Mouse (Mus musculus): ENCODE measurements around the gene Upk3bl.
"Not testable (repeated sequence)": the region's sequence is repeated elsewhere in the genome, so short reads cannot be mapped to it uniquely, and the experiment has no call there.

Upk3bl gene

GRCm38 (mm10) chr5:136045408-136045807 lies 8.9 kb upstream of the Upk3bl start:
- peak; percentile 51 for DNase-seq (ENCODE audit: extremely low read depth, insufficient read length, low spot score)

DNA sequence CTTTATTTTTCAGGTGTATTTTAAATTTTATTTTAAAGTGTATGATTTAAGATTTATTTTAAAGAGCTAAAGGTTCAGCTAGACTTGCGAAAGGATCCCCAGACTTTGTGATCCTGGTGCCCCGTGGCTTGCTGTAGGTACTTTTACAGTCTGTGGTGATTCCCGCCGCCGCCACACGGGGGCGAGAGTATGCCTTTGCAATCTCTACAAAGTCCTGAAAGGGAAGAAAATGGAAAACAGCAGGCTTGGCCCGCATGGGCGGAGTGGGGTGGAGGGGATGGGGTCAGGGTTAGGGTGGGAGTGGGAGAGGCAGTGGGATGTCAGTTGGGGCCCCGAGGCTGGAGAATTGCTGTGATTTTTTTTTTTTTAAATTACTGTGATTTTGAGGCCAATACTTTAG lies 8.3 kb upstream of the Upk3bl start:
- peak; percentile 70 for DNase-seq (ENCODE audit: extremely low read depth, insufficient read length, low spot score)

- DNase-seq (ENCODE audit: extremely low read depth, insufficient read length, low spot score), result peak; percentile 60
These were observed 5.8 kb upstream of the Upk3bl start for GRCm38 (mm10) chr5:136048541-136048940.

- DNase-seq (ENCODE audit: extremely low read depth, insufficient read length, low spot score), result peak; percentile 59
These were observed 4.4 kb upstream of the Upk3bl start for GRCm38 (mm10) chr5:136049926-136050325.

GRCm38 (mm10) chr5:136051231-136052085 lies 2.8 kb upstream of the Upk3bl start:
- peak; percentile 84 for DNase-seq (ENCODE audit: extremely low read depth, insufficient read length, low spot score)

DNA sequence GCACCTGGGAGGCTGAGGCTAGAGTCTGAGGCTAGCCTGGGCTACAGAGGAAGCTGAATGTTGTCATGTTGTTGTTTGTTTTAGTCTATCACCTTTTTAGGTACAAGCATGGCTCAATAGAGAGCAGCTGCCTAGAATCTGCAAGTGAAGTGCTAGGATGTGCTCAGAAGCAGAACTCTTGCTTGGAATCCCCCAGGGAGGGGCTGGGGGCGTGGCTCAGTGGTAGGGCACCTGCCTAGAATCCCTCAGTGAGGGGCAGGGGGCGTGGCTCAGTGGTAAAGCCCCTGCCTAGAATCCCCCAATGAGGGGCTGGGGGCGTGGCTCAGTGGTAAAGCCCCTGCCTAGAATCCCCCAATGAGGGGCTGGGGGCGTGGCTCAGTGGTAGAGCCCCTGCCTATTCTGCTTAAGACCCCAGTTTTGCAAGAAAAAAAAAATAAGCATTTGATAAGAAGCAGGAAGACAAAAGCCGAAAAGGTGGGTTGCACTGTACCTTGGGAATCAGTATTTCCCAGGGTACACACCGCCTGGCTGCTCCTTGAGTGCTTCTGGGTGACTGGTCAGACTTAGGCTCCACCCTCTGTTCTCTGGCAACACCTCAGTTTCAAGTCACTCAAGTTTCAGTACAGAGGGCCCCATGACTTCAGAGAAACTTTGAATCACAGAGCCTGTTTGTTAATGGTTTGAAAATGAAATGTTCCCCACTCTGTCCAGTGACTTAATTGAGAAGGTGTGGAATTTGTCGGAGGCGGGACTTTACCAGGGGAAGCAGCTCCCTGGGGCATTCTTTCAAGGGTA lies 1.2 kb upstream of the Upk3bl start:
- peak; percentile 67 for DNase-seq (ENCODE audit: extremely low read depth, insufficient read length, low spot score)

GRCm38 (mm10) chr5:136056062-136056461 lies 1.8 kb downstream of the Upk3bl start:
- no peak for DNase-seq (ENCODE audit: extremely low read depth, insufficient read length, low spot score)

- DNase-seq (ENCODE audit: extremely low read depth, insufficient read length, low spot score), result no peak
These were observed 2.8 kb downstream of the Upk3bl start for GRCm38 (mm10) chr5:136057085-136057484.

DNA sequence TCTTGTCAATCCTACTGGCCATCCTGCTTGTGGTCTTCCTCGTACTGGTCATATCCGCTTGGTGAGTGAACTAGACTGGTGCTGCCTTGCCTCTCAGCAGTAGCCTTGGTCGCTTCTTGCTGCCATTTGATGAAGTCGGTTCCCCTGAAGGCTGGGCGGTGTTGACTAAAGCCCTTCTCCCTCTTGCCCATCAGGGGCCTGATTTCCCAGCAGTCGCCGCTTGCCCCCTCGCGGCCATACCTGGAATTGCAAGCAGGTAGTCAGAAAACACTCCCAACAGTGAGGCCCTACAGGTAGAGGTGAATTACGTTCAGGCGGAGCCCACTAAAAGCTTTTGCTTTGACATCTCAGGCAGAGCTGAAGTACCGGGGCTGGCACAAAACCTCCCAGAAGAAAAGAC lies 7.3 kb downstream of the Upk3bl start:
- peak; percentile 59 for DNase-seq (ENCODE audit: extremely low read depth, insufficient read length, low spot score)

DNA sequence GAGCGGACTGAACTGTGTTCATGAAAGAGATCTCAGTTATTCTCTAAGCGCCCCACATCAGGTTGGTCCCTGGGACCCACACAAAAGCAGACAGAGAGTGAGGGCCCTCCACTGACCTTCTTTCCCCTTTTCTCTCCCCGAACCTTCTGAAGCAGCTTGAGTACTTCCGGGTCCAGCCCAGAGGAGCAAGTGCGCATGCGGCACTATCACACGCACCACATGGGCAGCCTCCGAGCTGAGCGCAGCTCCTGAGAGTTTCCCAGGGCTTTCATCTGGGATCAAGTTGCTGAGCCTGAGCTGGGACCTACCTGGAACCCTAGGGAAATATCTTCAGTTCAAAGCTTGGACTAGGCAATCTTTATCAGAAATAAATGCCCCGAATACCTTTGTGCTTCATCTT lies 9.6 kb downstream of the Upk3bl start:
- DNase-seq (ENCODE audit: extremely low read depth, insufficient read length, low spot score), result no peak

GRCm38 (mm10) chr5:136066404-136067148 lies 12.3 kb downstream of the Upk3bl start:
- not testable (repeated sequence) for DNase-seq (ENCODE audit: extremely low read depth, insufficient read length, low spot score)

GRCm38 (mm10) chr5:136069411-136069810 lies 15.1 kb downstream of the Upk3bl start:
- no peak for DNase-seq (ENCODE audit: extremely low read depth, insufficient read length, low spot score)

- DNase-seq (ENCODE audit: extremely low read depth, insufficient read length, low spot score), result no peak
These were observed 18.8 kb downstream of the Upk3bl start for GRCm38 (mm10) chr5:136073051-136073450.

- DNase-seq (ENCODE audit: extremely low read depth, insufficient read length, low spot score), result no peak
These were observed 19.2 kb downstream of the Upk3bl start for GRCm38 (mm10) chr5:136073526-136073925.

DNA sequence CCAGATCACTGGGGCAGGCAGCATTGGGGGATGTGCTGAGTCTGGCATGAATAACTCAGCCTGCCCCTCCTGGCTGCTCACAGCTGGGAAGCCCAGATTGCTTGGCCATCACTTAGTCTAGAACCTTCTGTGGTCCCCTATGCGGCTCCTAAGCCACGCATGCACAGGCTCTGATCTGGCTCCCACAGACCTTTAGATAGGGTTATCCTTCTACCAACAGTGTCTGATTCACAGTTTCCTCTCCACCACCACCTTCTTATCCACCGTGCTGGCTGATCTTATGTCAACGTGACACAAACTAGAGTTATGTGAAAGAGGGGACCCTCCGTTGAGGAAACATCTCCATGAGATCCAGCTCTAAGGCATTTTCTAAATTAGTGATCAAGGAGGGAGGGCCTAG lies 20.8 kb downstream of the Upk3bl start:
- no peak for DNase-seq (ENCODE audit: extremely low read depth, insufficient read length, low spot score)

DNA sequence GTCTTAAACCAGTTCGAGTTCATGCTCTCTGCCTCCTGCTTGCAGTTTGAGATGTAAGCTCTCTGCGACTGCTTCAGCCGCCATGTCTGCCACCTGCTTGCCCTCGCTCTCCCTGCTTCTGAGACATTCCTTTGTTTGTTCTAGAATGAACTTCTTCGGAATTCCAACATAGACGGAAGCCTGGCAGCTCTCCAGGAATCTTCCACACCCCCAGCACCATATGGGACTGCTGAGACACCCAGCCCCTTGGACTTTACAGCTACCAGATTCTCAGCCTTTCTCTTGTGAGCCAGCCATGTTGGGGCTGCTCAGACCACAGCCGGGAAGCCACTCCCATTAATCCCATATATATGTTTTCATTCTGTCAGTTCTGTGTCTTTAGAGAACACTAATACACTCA lies 22.0 kb downstream of the Upk3bl start:
- no peak for DNase-seq (ENCODE audit: extremely low read depth, insufficient read length, low spot score)

- no peak for DNase-seq (ENCODE audit: extremely low read depth, insufficient read length, low spot score)
These were observed 22.8 kb downstream of the Upk3bl start for GRCm38 (mm10) chr5:136077001-136077550.

DNA sequence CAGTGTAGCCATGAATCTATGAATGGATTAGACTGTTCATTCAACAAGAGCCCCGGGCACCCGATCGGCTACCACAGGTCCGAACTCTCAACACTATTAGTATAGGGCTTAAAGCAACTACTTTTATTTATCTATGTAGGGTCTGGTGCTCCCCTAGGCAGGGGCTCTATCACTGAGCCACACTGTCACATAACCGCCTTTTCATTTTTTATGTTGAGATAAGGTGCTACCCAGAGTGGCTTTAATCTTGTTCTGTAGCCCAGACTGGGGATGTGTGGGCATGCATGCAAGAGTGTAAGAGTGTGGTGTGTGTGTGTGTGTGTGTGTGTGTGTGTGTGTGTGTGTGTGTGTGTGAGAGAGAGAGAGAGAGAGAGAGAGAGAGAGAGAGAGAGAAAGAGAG lies 23.8 kb downstream of the Upk3bl start:
- DNase-seq (ENCODE audit: extremely low read depth, insufficient read length, low spot score), result no peak

- no peak for DNase-seq (ENCODE audit: extremely low read depth, insufficient read length, low spot score)
These were observed 28.1 kb downstream of the Upk3bl start for GRCm38 (mm10) chr5:136082345-136082744.

GRCm38 (mm10) chr5:136083669-136084107 lies 29.4 kb downstream of the Upk3bl start, which contains the start of gene Rasa4:
Gene Rasa4 (plus strand): TSS chr5:136083916.
- peak; percentile 92 for DNase-seq (ENCODE audit: extremely low read depth, insufficient read length, low spot score)

Data from 3134 (cell line).